ENCODE assay signal across 20 mouse cellular contexts in genomic region chr15:88229456-88229855, GRCm38 (mm10).
DNase-seq lines count a peak whose midpoint lies in the region; ATAC-seq and TF ChIP-seq lines count a peak whose summit lies in the region.
"Had no signal": no experiment of that assay in that cellular context is flagged by ENCODE, and none has a peak within 500 bp of the region (broad histone marks: within the 10 kb centered on the region; RNA-seq: fewer than 3 reads in every experiment).

No protein-coding gene starts in this region.

- no peaks in the 10 kb centered on the region for H3K27me3 ChIP-seq in hindbrain, postnatal 0 days (ENCODE audit: insufficient read depth, low read length)
- no peaks in the 10 kb centered on the region for H3K27me3 ChIP-seq in hindbrain, embryonic 13.5 days
- H3K27me3 ChIP-seq: embryonic facial prominence, embryonic 13.5 days; embryonic facial prominence, embryonic 15.5 days; forebrain, embryonic 13.5 days; forebrain, embryonic 15.5 days had no signal

- H3K36me3 ChIP-seq in hindbrain, postnatal 0 days (ENCODE audit: insufficient read depth, low read length): no peaks in the 10 kb centered on the region
- H3K36me3 ChIP-seq in hindbrain, embryonic 13.5 days: no peaks in the 10 kb centered on the region
- H3K36me3 ChIP-seq: embryonic facial prominence, embryonic 13.5 days; embryonic facial prominence, embryonic 15.5 days; forebrain, embryonic 15.5 days had no signal

- H3K9me3 ChIP-seq in hindbrain, postnatal 0 days (ENCODE audit: low read length): no peaks in the 10 kb centered on the region
- no peaks in the 10 kb centered on the region for H3K9me3 ChIP-seq in hindbrain, embryonic 13.5 days
- H3K9me3 ChIP-seq: embryonic facial prominence, embryonic 13.5 days; embryonic facial prominence, embryonic 15.5 days; forebrain, embryonic 13.5 days; forebrain, embryonic 15.5 days had no signal

- no peak overlapping the region for H3K27ac ChIP-seq in hindbrain, postnatal 0 days
- H3K27ac ChIP-seq in hindbrain, embryonic 13.5 days: no peak overlapping the region
- H3K27ac ChIP-seq: embryonic facial prominence, embryonic 13.5 days; embryonic facial prominence, embryonic 15.5 days; forebrain, embryonic 13.5 days; forebrain, embryonic 15.5 days had no signal

- WGBS in hindbrain, postnatal 0 days: 46% methylated on average over 4 of the region's 4 CpGs
- WGBS in hindbrain, embryonic 13.5 days: 59% methylated on average over 4 of the region's 4 CpGs

- no peak overlapping the region for H3K9ac ChIP-seq in hindbrain, postnatal 0 days (replicated peaks; ENCODE audit: low read length)
- H3K9ac ChIP-seq in hindbrain, embryonic 13.5 days: no peak overlapping the region
- H3K9ac ChIP-seq: embryonic facial prominence, embryonic 13.5 days; embryonic facial prominence, embryonic 15.5 days; forebrain, embryonic 13.5 days; forebrain, embryonic 15.5 days; forebrain, postnatal 0 days had no signal

- DNase-seq in cerebellum, postnatal 14 days: peak; percentile 53 to 62
- DNase-seq in hindbrain, postnatal 0 days (ENCODE audit: low spot score): peak; percentile 16
- peak; percentile 42 for DNase-seq in retina, embryonic 14.5 days (ENCODE audit: low spot score)
- peak; percentile 38 for DNase-seq in retina, postnatal 1 day
- no peak for DNase-seq in layer of hippocampus, adult 8-10 months (ENCODE audit: low spot score in 2 of 2)
- DNase-seq: adrenal gland, adult 2 months; adrenal gland, postnatal 10 days; adrenal gland, postnatal 25 days; cerebellum, adult 11-12 months; cerebellum, adult 8-10 months; cerebellum, adult 9-11 months; cerebellum, postnatal 36 days; embryo, embryonic 11 days; forebrain, postnatal 0 days had no signal

- H3K4me2 ChIP-seq in hindbrain, postnatal 0 days (ENCODE audit: low read depth, low read length): no peak overlapping the region
- no peak overlapping the region for H3K4me2 ChIP-seq in hindbrain, embryonic 13.5 days
- H3K4me2 ChIP-seq: embryonic facial prominence, embryonic 13.5 days; embryonic facial prominence, embryonic 15.5 days; forebrain, embryonic 13.5 days; forebrain, embryonic 15.5 days had no signal

- ATAC-seq in cerebellum, adult (ENCODE audit: insufficient number of reproducible peaks, low FRiP score, low TSS enrichment): no peak
- ATAC-seq in hindbrain, postnatal 0 days: no peak
- ATAC-seq in hindbrain, embryonic 13.5 days (ENCODE audit: low FRiP score): no peak
- ATAC-seq: forebrain, embryonic 13.5 days; forebrain, embryonic 15.5 days; forebrain, postnatal 0 days had no signal

- TF ChIP-seq CTCF in hindbrain, postnatal 0 days (IDR thresholded peaks at IDR 0.05; ENCODE audit: low read depth): no peak

- no peak overlapping the region for H3K4me3 ChIP-seq in hindbrain, postnatal 0 days (ENCODE audit: low read length)
- no peak overlapping the region for H3K4me3 ChIP-seq in hindbrain, embryonic 13.5 days
- H3K4me3 ChIP-seq: embryonic facial prominence, embryonic 13.5 days; embryonic facial prominence, embryonic 15.5 days; forebrain, embryonic 13.5 days; forebrain, embryonic 15.5 days had no signal

- no peaks in the 10 kb centered on the region for H3K4me1 ChIP-seq in hindbrain, postnatal 0 days (ENCODE audit: insufficient read depth, low read length)
- H3K4me1 ChIP-seq in hindbrain, embryonic 13.5 days (replicated peaks): no peaks in the 10 kb centered on the region
- H3K4me1 ChIP-seq: embryonic facial prominence, embryonic 13.5 days; embryonic facial prominence, embryonic 15.5 days; forebrain, embryonic 13.5 days; forebrain, embryonic 15.5 days had no signal

Comparison
In these comparisons a context has a peak if more than half of its experiments do, and no peak if none do; other contexts are left out.
1. DNase-seq: peak in cerebellum, postnatal 14 days (2 of 2), hindbrain, postnatal 0 days (single experiment), retina, embryonic 14.5 days (single experiment) and retina, postnatal 1 day (single experiment); none in layer of hippocampus, adult 8-10 months (0 of 2).